Mouse (Mus musculus) embryonic stem cell, embryonic (primary cell): ENCODE data around the gene Xirp1.

Source experiments
- CTCF ChIA-PET, 4 experiments: fragments of 300-600 bp in 2 of 4; fragments of 350-600 bp in 2 of 4; sonication (Branson Sonifier 250); formaldehyde crosslinking; loops; one replicate each; lab custom pipeline; 2022; ENCODE audit warnings: inconsistent platforms in 2 of 4; lab: Charles Lee
- POLR2A ChIA-PET, 4 experiments: fragments of 300-600 bp in 2 of 4; fragments of 350-600 bp in 2 of 4; sonication (Branson Sonifier 250); formaldehyde crosslinking; loops; one replicate each; lab custom pipeline; 2022; ENCODE audit warnings: antibody characterized with exemption in 4 of 4, inconsistent platforms in 1 of 4; lab: Charles Lee

Gene Xirp1

GRCm38 (mm10) chr9:119973869-119974520, 49.4 kb downstream of the Xirp1 start:
- POLR2A ChIA-PET = interaction anchor here (0.5 to 4.1 kb wide), 56 partner anchors 9 to 330 kb away, joined by 3 to 45 read pairs (median 4); partner anchors contain the start of genes Csrnp1 (in 4 of the 4), Gorasp1 (in 3 of the 4), Rpsa (in 3 of the 4) and Ttc21a (in 3 of the 4)
- CTCF ChIA-PET = interaction anchor here (0.6 to 3.6 kb wide), 77 partner anchors 8 to 1513 kb away, joined by 3 to 54 read pairs (median 4); partner anchors contain the start of genes Csrnp1 (in 4 of the 4), Gorasp1 (in 3 of the 4), Ttc21a (in 3 of the 4) and Cx3cr1 (in 1 of the 4)

- ChIA-PET CTCF (interaction anchor here (0.6 to 3.6 kb wide), 50 partner anchors 7 to 1512 kb away, joined by 3 to 54 read pairs (median 7); partner anchors contain the start of genes Csrnp1 (in 4 of the 4), Cx3cr1 (in 1 of the 4), Gorasp1 (in 1 of the 4) and Ttc21a (in 1 of the 4)), POLR2A (interaction anchor here (0.6 to 4.1 kb wide), 38 partner anchors 8 to 329 kb away, joined by 3 to 45 read pairs (median 5); partner anchors contain the start of genes Csrnp1 (in 3 of the 4), Rpsa (in 2 of the 4), Gorasp1 (in 1 of the 4) and Ttc21a (in 1 of the 4))
Observed at GRCm38 (mm10) chr9:119973281-119973680, 50.1 kb downstream of the Xirp1 start.

GRCm38 (mm10) chr9:119972582-119972981, 50.8 kb downstream of the Xirp1 start:
- ChIA-PET POLR2A (interaction anchor here in 3 of 4 experiments (1.0 to 4.1 kb wide), 8 partner anchors 9 to 155 kb away, joined by 4 to 45 read pairs (median 6); partner anchors contain the start of genes Csrnp1 (in 2 of the 3), Gorasp1 (in 1 of the 3), Rpsa (in 1 of the 3) and Ttc21a (in 1 of the 3)), CTCF (interaction anchor here in 3 of 4 experiments (0.6 to 3.6 kb wide), 9 partner anchors 11 to 41 kb away, joined by 3 to 54 read pairs (median 4); partner anchors contain the start of gene Csrnp1 (in 1 of the 3))

GRCm38 (mm10) chr9:119972166-119972565, 51.2 kb downstream of the Xirp1 start:
- ChIA-PET POLR2A (interaction anchor here in 3 of 4 experiments (1.0 to 4.1 kb wide), 8 partner anchors 9 to 155 kb away, joined by 4 to 45 read pairs (median 6); partner anchors contain the start of genes Csrnp1 (in 2 of the 3), Gorasp1 (in 1 of the 3), Rpsa (in 1 of the 3) and Ttc21a (in 1 of the 3)), CTCF (interaction anchor here in 3 of 4 experiments (0.6 to 3.6 kb wide), 6 partner anchors 12 to 42 kb away, joined by 3 to 54 read pairs (median 3); partner anchors contain the start of gene Csrnp1 (in 1 of the 3))

GRCm38 (mm10) chr9:119970763-119971656, 52.4 kb downstream of the Xirp1 start:
- ChIA-PET POLR2A (interaction anchor here in 3 of 4 experiments (0.5 to 2.9 kb wide), 7 partner anchors 13 to 1245 kb away, joined by 3 to 11 read pairs (median 4); partner anchors contain the start of genes Csrnp1 (in 1 of the 3) and Rpsa (in 1 of the 3)), CTCF (interaction anchor here in 3 of 4 experiments (0.5 to 1.7 kb wide), 7 partner anchors 10 to 696 kb away, joined by 3 to 6 read pairs (median 4); partner anchors contain the start of genes Csrnp1 (in 1 of the 3), Gorasp1 (in 1 of the 3) and Ttc21a (in 1 of the 3))

- POLR2A ChIA-PET = interaction anchor here in 3 of 4 experiments (0.6 to 2.9 kb wide), 9 partner anchors 9 to 1245 kb away, joined by 3 to 10 read pairs (median 4); partner anchors contain the start of gene Csrnp1 (in 1 of the 3)
- CTCF ChIA-PET = interaction anchor here in 3 of 4 experiments (0.5 to 1.7 kb wide), 6 partner anchors 11 to 696 kb away, joined by 3 to 6 read pairs (median 4); partner anchors contain the start of genes Csrnp1 (in 1 of the 3), Gorasp1 (in 1 of the 3) and Ttc21a (in 1 of the 3)
Observed at GRCm38 (mm10) chr9:119970221-119970620, 53.2 kb downstream of the Xirp1 start.

- CTCF ChIA-PET = interaction anchor here in 2 of 4 experiments (0.6 to 1.7 kb wide), 3 partner anchors 12 to 39 kb away, joined by 3 to 5 read pairs (median 4); no protein-coding TSS in a partner anchor
- POLR2A ChIA-PET = interaction anchor here in 2 of 4 experiments (0.6 to 2.9 kb wide), 7 partner anchors 10 to 35 kb away, joined by 3 to 10 read pairs (median 5); partner anchors contain the start of gene Csrnp1 (in 1 of the 2)
Observed at GRCm38 (mm10) chr9:119969811-119970210, 53.6 kb downstream of the Xirp1 start.

- CTCF ChIA-PET = interaction anchor here in 3 of 4 experiments (0.6 to 2.6 kb wide), 6 partner anchors 8 to 161 kb away, joined by 3 to 16 read pairs (median 5); no protein-coding TSS in a partner anchor
- POLR2A ChIA-PET = interaction anchor here (0.7 to 3.0 kb wide), 13 partner anchors 11 to 161 kb away, joined by 3 to 10 read pairs (median 4); partner anchors contain the start of genes Csrnp1 (in 3 of the 4), Gorasp1 (in 1 of the 4), Rpsa (in 1 of the 4) and Ttc21a (in 1 of the 4)
Observed at GRCm38 (mm10) chr9:119966221-119966910, 57.0 kb downstream of the Xirp1 start.

- ChIA-PET CTCF (interaction anchor here in 2 of 4 experiments (1.4 to 2.6 kb wide), 3 partner anchors 9 to 37 kb away, joined by 6 to 16 read pairs (median 7); no protein-coding TSS in a partner anchor), POLR2A (interaction anchor here in 3 of 4 experiments (0.8 to 3.0 kb wide), 4 partner anchors 15 to 19 kb away, joined by 3 to 10 read pairs (median 4); no protein-coding TSS in a partner anchor)
Observed at GRCm38 (mm10) chr9:119965186-119965585, 58.2 kb downstream of the Xirp1 start.

GRCm38 (mm10) chr9:119964206-119964605, 59.2 kb downstream of the Xirp1 start:
- ChIA-PET POLR2A (interaction anchor here (0.6 to 1.3 kb wide), 4 partner anchors 9 to 21 kb away, joined by 3 read pairs; no protein-coding TSS in a partner anchor), CTCF (interaction anchor here in 3 of 4 experiments (0.6 to 2.6 kb wide), 5 partner anchors 10 to 697 kb away, joined by 3 to 16 read pairs (median 3); no protein-coding TSS in a partner anchor)
